Mouse (Mus musculus): ENCODE data around the gene Gatc. TPM values are rescaled to one million over a fixed set of nuclear protein-coding genes. Genes with fewer than 3 reads are reported as not detected.
A peak's percentile ranks its signal among the peaks of the same experiment; 100 is the strongest.

The Gatc gene
- total and polyA plus RNA-seq, 3 experiments = 6.2 to 34.0 (median 14.4) TPM

DNA sequence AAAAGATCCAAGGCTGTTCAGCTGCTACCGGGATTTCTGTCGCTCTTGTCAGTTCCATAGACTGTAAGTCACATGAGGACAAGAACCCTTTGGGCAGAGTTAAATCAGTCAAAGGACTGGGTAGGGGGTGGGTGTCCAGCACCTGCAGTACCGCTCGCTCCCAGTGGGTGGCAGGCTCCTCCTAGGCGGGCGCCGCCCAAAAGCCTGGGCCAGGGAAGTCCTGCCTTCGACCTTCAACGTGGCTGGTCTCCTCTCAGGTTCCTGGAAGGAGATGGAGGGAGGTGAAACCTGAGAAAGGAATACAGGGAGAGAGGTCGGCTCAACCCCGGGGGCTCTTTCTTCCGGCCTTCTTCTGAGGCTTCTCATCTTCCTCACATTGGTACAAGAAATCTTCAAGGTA is 17.9 kb upstream of the Gatc start:
- peak; percentile 83 for DNase-seq (ENCODE audit: extremely low read depth)
- H3K4me3 ChIP-seq (replicated peaks in 1 of 3; ENCODE audit: low read depth in 2 of 3, low read length in 2 of 3, poor library complexity in 1 of 3) = peak overlapping the region; percentile 68 to 76 (median 74)
- peaks cover 10% of the 10 kb centered on the region for H3K79me2 ChIP-seq (replicated peaks; ENCODE audit: control insufficient read depth, extremely low read depth, insufficient read depth, poor library complexity, severe bottlenecking)
- peaks cover 2 to 16% of the 10 kb centered on the region in 2 experiments for H3K36me3 ChIP-seq (replicated peaks in 1 of 2; ENCODE audit: control insufficient read depth in 1 of 2, insufficient read depth in 1 of 2, low read length in 1 of 2)
- H3K27ac ChIP-seq (ENCODE audit: insufficient read depth, low read depth) = no peak overlapping the region
- no peaks in the 10 kb centered on the region for H3K27me3 ChIP-seq (replicated peaks)
- dilution Hi-C loops (cut with MboI; ENCODE audit: extremely low pct_ligation_motif_present, extremely low pct_unique_long_range_greater_than_20kb, low sequenced_read_pairs) = no loop called here
- H3K4me2 ChIP-seq (ENCODE audit: insufficient read depth, low read depth, poor library complexity, severe bottlenecking) = peak overlapping the region; percentile 97
- H3K9ac ChIP-seq (ENCODE audit: insufficient read depth, low read depth) = peak overlapping the region; percentile 88
- no peaks in the 10 kb centered on the region for H3K9me3 ChIP-seq (replicated peaks; ENCODE audit: low read length)
- TF ChIP-seq IRF4 (IDR thresholded peaks at IDR 0.05; ENCODE audit: low read depth, low read length) (peak; percentile 58; the same call in 1 of the 2 replicates), JUN (IDR thresholded peaks at IDR 0.05; ENCODE audit: insufficient read depth, low read depth, low read length) (no peak), ZNF384 (IDR thresholded peaks at IDR 0.05; ENCODE audit: low read depth, low read length) (no peak), MXI1 (IDR thresholded peaks at IDR 0.05; ENCODE audit: low read depth, low read length) (peak; percentile 80; the same call in 1 of the 2 replicates), MAX (IDR thresholded peaks at IDR 0.05; ENCODE audit: low read length) (peak; percentile 63), POLR2A (IDR thresholded peaks at IDR 0.05; ENCODE audit: low read depth, low read length) (peak; percentile 69), RAD21 (IDR thresholded peaks at IDR 0.05; ENCODE audit: low read depth, low read length) (peak; percentile 85), SMC3 (IDR thresholded peaks at IDR 0.05; ENCODE audit: low read depth, low read length) (peak; percentile 92), EP300 (IDR thresholded peaks at IDR 0.05; ENCODE audit: low read length) (no peak), SIN3A (IDR thresholded peaks at IDR 0.05; ENCODE audit: low read length) (peak; percentile 76), BHLHE40 (IDR thresholded peaks at IDR 0.05; ENCODE audit: low read depth, low read length) (peak; percentile 32; the same call in 1 of the 2 replicates), ZC3H11A (IDR thresholded peaks at IDR 0.05; ENCODE audit: low read depth, low read length) (peak; percentile 39), TBP (conservative IDR thresholded peaks at IDR 0.05; ENCODE audit: low read depth, low read length) (0 out of 2 replicates have a peak, but pooled peaks have one; percentile 26), CTCF (conservative IDR thresholded peaks at IDR 0.05 in 1 of 2, IDR thresholded peaks at IDR 0.05 in 1 of 2; ENCODE audit: low read depth in 2 of 2, low read length in 2 of 2) (peak; percentile 79 to 95), NELFE (IDR thresholded peaks at IDR 0.05; ENCODE audit: low read depth, low read length) (peak; percentile 29; the same call in 1 of the 2 replicates), GABPA (IDR thresholded peaks at IDR 0.05; ENCODE audit: insufficient replicate concordance, low read depth, low read length) (no peak), TCF12 (IDR thresholded peaks at IDR 0.05; ENCODE audit: low read depth, low read length) (peak; percentile 62; the same call in 1 of the 2 replicates)
- in situ Hi-C loops (cut with MboI; ENCODE audit: low pct_ligation_motif_present, low pct_unique_long_range_greater_than_20kb, low sequenced_read_pairs) = no loop called here
- H3K4me1 ChIP-seq (ENCODE audit: control insufficient read depth in 1 of 2, insufficient read depth in 2 of 2) = peaks cover 8 to 12% of the 10 kb centered on the region in 2 experiments

- dilution Hi-C loops (cut with MboI; ENCODE audit: extremely low pct_ligation_motif_present, extremely low pct_unique_long_range_greater_than_20kb, low sequenced_read_pairs) (no loop called here), in situ Hi-C loops (cut with MboI; ENCODE audit: low pct_ligation_motif_present, low pct_unique_long_range_greater_than_20kb, low sequenced_read_pairs) (no loop called here)
- DNase-seq (ENCODE audit: extremely low read depth) = no peak
- no peaks in the 10 kb centered on the region for H3K27me3 ChIP-seq (replicated peaks)
- H3K9ac ChIP-seq (ENCODE audit: insufficient read depth, low read depth) = no peak overlapping the region
- peak overlapping the region; percentile 80 for H3K4me2 ChIP-seq (ENCODE audit: insufficient read depth, low read depth, poor library complexity, severe bottlenecking)
- H3K9me3 ChIP-seq (replicated peaks; ENCODE audit: low read length) = peaks cover 4% of the 10 kb centered on the region
- no peak overlapping the region for H3K4me3 ChIP-seq (replicated peaks in 1 of 3; ENCODE audit: low read depth in 2 of 3, low read length in 2 of 3, poor library complexity in 1 of 3)
- TF ChIP-seq ELF1 (IDR thresholded peaks at IDR 0.05; ENCODE audit: low read depth, low read length) (no peak), CTCF (conservative IDR thresholded peaks at IDR 0.05 in 1 of 2, IDR thresholded peaks at IDR 0.05 in 1 of 2; ENCODE audit: low read depth in 2 of 2, low read length in 2 of 2) (no peak), CHD2 (IDR thresholded peaks at IDR 0.05; ENCODE audit: low read length) (no peak), ZC3H11A (IDR thresholded peaks at IDR 0.05; ENCODE audit: low read depth, low read length) (no peak), USF1 (IDR thresholded peaks at IDR 0.05; ENCODE audit: low read depth, low read length) (no peak), E2F4 (IDR thresholded peaks at IDR 0.05; ENCODE audit: insufficient replicate concordance, low read depth, low read length) (no peak)
- peaks cover 3 to 8% of the 10 kb centered on the region in 2 experiments; a peak in 3 of 4 replicates for H3K4me1 ChIP-seq (ENCODE audit: control insufficient read depth in 1 of 2, insufficient read depth in 2 of 2)
- H3K36me3 ChIP-seq (replicated peaks in 1 of 2; ENCODE audit: control insufficient read depth in 1 of 2, insufficient read depth in 1 of 2, low read length in 1 of 2) = no peaks in the 10 kb centered on the region
- H3K79me2 ChIP-seq (replicated peaks; ENCODE audit: control insufficient read depth, extremely low read depth, insufficient read depth, poor library complexity, severe bottlenecking) = peaks cover 6% of the 10 kb centered on the region
- H3K27ac ChIP-seq (ENCODE audit: insufficient read depth, low read depth) = no peak overlapping the region
Measured at GRCm38 (mm10) chr5:115355070-115355469, 14.1 kb upstream of the Gatc start.

Data from CH12.LX (cell line).